Mouse (Mus musculus): ENCODE data around the gene Zbtb40. TPM values are rescaled to one million over a fixed set of nuclear protein-coding genes. Genes with fewer than 3 reads are reported as not detected.

Zbtb40 gene
- polyA plus RNA-seq, 1 experiment from 2014 or later: 4.4 TPM

- Histone ChIP-seq H3K4me1 (replicated peaks; ENCODE audit: control insufficient read depth, insufficient read depth, low read length) (no peaks in the 10 kb centered on the region), H3K4me2 (ENCODE audit: low read depth, low read length) (no peak overlapping the region), H3K27ac (ENCODE audit: low read length) (no peak overlapping the region), H3K4me3 (ENCODE audit: low read length) (no peak overlapping the region), H3K27me3 (ENCODE audit: control insufficient read depth, insufficient read depth, low read depth, low read length) (no peaks in the 10 kb centered on the region), H3K9me3 (ENCODE audit: control insufficient read depth, low read length) (no peaks in the 10 kb centered on the region), H3K36me3 (ENCODE audit: control insufficient read depth, insufficient read depth, low read length) (peaks cover 2% of the 10 kb centered on the region; the same call in 1 of the 2 replicates), H3K9ac (ENCODE audit: low read length) (no peak overlapping the region)
- WGBS: 91% methylated on average over 7 of the region's 7 CpGs
- no peak for ATAC-seq (ENCODE audit: low read depth)
Measured at GRCm38 (mm10) chr4:137001020-137001419, 47.6 kb downstream of the Zbtb40 start.

GRCm38 (mm10) chr4:136998371-136998770, 50.2 kb downstream of the Zbtb40 start:
- Histone ChIP-seq H3K36me3 (ENCODE audit: control insufficient read depth, insufficient read depth, low read length) (peaks cover 3% of the 10 kb centered on the region; the same call in 1 of the 2 replicates), H3K4me3 (ENCODE audit: low read length) (no peak overlapping the region), H3K9me3 (ENCODE audit: control insufficient read depth, low read length) (no peaks in the 10 kb centered on the region), H3K4me1 (replicated peaks; ENCODE audit: control insufficient read depth, insufficient read depth, low read length) (no peaks in the 10 kb centered on the region), H3K4me2 (ENCODE audit: low read depth, low read length) (no peak overlapping the region), H3K9ac (ENCODE audit: low read length) (no peak overlapping the region), H3K27me3 (ENCODE audit: control insufficient read depth, insufficient read depth, low read depth, low read length) (no peaks in the 10 kb centered on the region), H3K27ac (ENCODE audit: low read length) (no peak overlapping the region)
- ATAC-seq (ENCODE audit: low read depth): no peak
- WGBS: 81% methylated on average over 7 of the region's 7 CpGs

- no peak for ATAC-seq (ENCODE audit: low read depth)
- Histone ChIP-seq H3K27me3 (ENCODE audit: control insufficient read depth, insufficient read depth, low read depth, low read length) (no peaks in the 10 kb centered on the region), H3K4me2 (ENCODE audit: low read depth, low read length) (no peak overlapping the region), H3K4me3 (ENCODE audit: low read length) (no peak overlapping the region), H3K36me3 (ENCODE audit: control insufficient read depth, insufficient read depth, low read length) (peaks cover 3% of the 10 kb centered on the region; the same call in 1 of the 2 replicates), H3K9ac (ENCODE audit: low read length) (no peak overlapping the region), H3K9me3 (ENCODE audit: control insufficient read depth, low read length) (no peaks in the 10 kb centered on the region), H3K4me1 (replicated peaks; ENCODE audit: control insufficient read depth, insufficient read depth, low read length) (no peaks in the 10 kb centered on the region), H3K27ac (ENCODE audit: low read length) (no peak overlapping the region)
- 81% methylated on average over 12 of the region's 12 CpGs for WGBS
Measured at GRCm38 (mm10) chr4:136997723-136998345, 50.8 kb downstream of the Zbtb40 start.

- Histone ChIP-seq H3K36me3 (ENCODE audit: control insufficient read depth, insufficient read depth, low read length) (peaks cover 3% of the 10 kb centered on the region; the same call in 1 of the 2 replicates), H3K27me3 (ENCODE audit: control insufficient read depth, insufficient read depth, low read depth, low read length) (no peaks in the 10 kb centered on the region), H3K9ac (ENCODE audit: low read length) (no peak overlapping the region), H3K27ac (ENCODE audit: low read length) (no peak overlapping the region), H3K9me3 (ENCODE audit: control insufficient read depth, low read length) (no peaks in the 10 kb centered on the region), H3K4me1 (replicated peaks; ENCODE audit: control insufficient read depth, insufficient read depth, low read length) (no peaks in the 10 kb centered on the region), H3K4me2 (ENCODE audit: low read depth, low read length) (no peak overlapping the region), H3K4me3 (ENCODE audit: low read length) (no peak overlapping the region)
- 77% methylated on average over 7 of the region's 7 CpGs for WGBS
- no peak for ATAC-seq (ENCODE audit: low read depth)
Measured at GRCm38 (mm10) chr4:136996933-136997332, 51.7 kb downstream of the Zbtb40 start.

GRCm38 (mm10) chr4:136995361-136995760, 53.2 kb downstream of the Zbtb40 start:
- H3K27ac ChIP-seq (ENCODE audit: low read length): no peak overlapping the region
- no peak overlapping the region for H3K4me2 ChIP-seq (ENCODE audit: low read depth, low read length)
- H3K4me3 ChIP-seq (ENCODE audit: low read length): no peak overlapping the region
- no peak for ATAC-seq (ENCODE audit: low read depth)
- 76% methylated on average over 14 of the region's 14 CpGs for WGBS
- no peaks in the 10 kb centered on the region for H3K4me1 ChIP-seq (replicated peaks; ENCODE audit: control insufficient read depth, insufficient read depth, low read length)
- peaks cover 3% of the 10 kb centered on the region; the same call in 1 of the 2 replicates for H3K36me3 ChIP-seq (ENCODE audit: control insufficient read depth, insufficient read depth, low read length)
- no peak overlapping the region for H3K9ac ChIP-seq (ENCODE audit: low read length)
- H3K9me3 ChIP-seq (ENCODE audit: control insufficient read depth, low read length): no peaks in the 10 kb centered on the region
- H3K27me3 ChIP-seq (ENCODE audit: control insufficient read depth, insufficient read depth, low read depth, low read length): no peaks in the 10 kb centered on the region

- Histone ChIP-seq H3K4me3 (ENCODE audit: low read length) (no peak overlapping the region), H3K4me2 (ENCODE audit: low read depth, low read length) (no peak overlapping the region), H3K27me3 (ENCODE audit: control insufficient read depth, insufficient read depth, low read depth, low read length) (no peaks in the 10 kb centered on the region; the same call in none of the 2 replicates), H3K9me3 (ENCODE audit: control insufficient read depth, low read length) (no peaks in the 10 kb centered on the region), H3K27ac (ENCODE audit: low read length) (no peak overlapping the region), H3K9ac (ENCODE audit: low read length) (no peak overlapping the region), H3K4me1 (replicated peaks; ENCODE audit: control insufficient read depth, insufficient read depth, low read length) (no peaks in the 10 kb centered on the region), H3K36me3 (ENCODE audit: control insufficient read depth, insufficient read depth, low read length) (peaks cover 6% of the 10 kb centered on the region; the same call in 1 of the 2 replicates)
- no peak for ATAC-seq (ENCODE audit: low read depth)
- WGBS: 49% methylated on average over 9 of the region's 9 CpGs
Measured at GRCm38 (mm10) chr4:136981993-136982695, 66.5 kb downstream of the Zbtb40 start.

GRCm38 (mm10) chr4:136981347-136981746, 67.3 kb downstream of the Zbtb40 start:
- Histone ChIP-seq H3K9me3 (ENCODE audit: control insufficient read depth, low read length) (no peaks in the 10 kb centered on the region), H3K9ac (ENCODE audit: low read length) (no peak overlapping the region), H3K4me2 (ENCODE audit: low read depth, low read length) (no peak overlapping the region), H3K4me1 (replicated peaks; ENCODE audit: control insufficient read depth, insufficient read depth, low read length) (no peaks in the 10 kb centered on the region), H3K36me3 (ENCODE audit: control insufficient read depth, insufficient read depth, low read length) (peaks cover 6% of the 10 kb centered on the region; the same call in 1 of the 2 replicates), H3K27me3 (ENCODE audit: control insufficient read depth, insufficient read depth, low read depth, low read length) (no peaks in the 10 kb centered on the region; the same call in none of the 2 replicates), H3K4me3 (ENCODE audit: low read length) (no peak overlapping the region), H3K27ac (ENCODE audit: low read length) (no peak overlapping the region)
- WGBS: 8% methylated on average over 12 of the region's 12 CpGs
- peak; percentile 71 for ATAC-seq (ENCODE audit: low read depth)

GRCm38 (mm10) chr4:136980921-136981320, 67.7 kb downstream of the Zbtb40 start:
- no peaks in the 10 kb centered on the region; the same call in none of the 2 replicates for H3K27me3 ChIP-seq (ENCODE audit: control insufficient read depth, insufficient read depth, low read depth, low read length)
- H3K4me1 ChIP-seq (replicated peaks; ENCODE audit: control insufficient read depth, insufficient read depth, low read length): no peaks in the 10 kb centered on the region
- ATAC-seq (ENCODE audit: low read depth): no peak
- peaks cover 6% of the 10 kb centered on the region; the same call in 1 of the 2 replicates for H3K36me3 ChIP-seq (ENCODE audit: control insufficient read depth, insufficient read depth, low read length)
- 66% methylated on average over 4 of the region's 4 CpGs for WGBS
- no peak overlapping the region for H3K27ac ChIP-seq (ENCODE audit: low read length)
- H3K4me3 ChIP-seq (ENCODE audit: low read length): no peak overlapping the region
- no peak overlapping the region for H3K4me2 ChIP-seq (ENCODE audit: low read depth, low read length)
- H3K9ac ChIP-seq (ENCODE audit: low read length): no peak overlapping the region
- no peaks in the 10 kb centered on the region for H3K9me3 ChIP-seq (ENCODE audit: control insufficient read depth, low read length)

GRCm38 (mm10) chr4:136977244-136977643, 71.4 kb downstream of the Zbtb40 start:
- no peak overlapping the region for H3K27ac ChIP-seq (ENCODE audit: low read length)
- H3K36me3 ChIP-seq (ENCODE audit: control insufficient read depth, insufficient read depth, low read length): no peaks in the 10 kb centered on the region
- H3K4me1 ChIP-seq (replicated peaks; ENCODE audit: control insufficient read depth, insufficient read depth, low read length): no peaks in the 10 kb centered on the region
- no peak overlapping the region for H3K4me3 ChIP-seq (ENCODE audit: low read length)
- peaks cover 2% of the 10 kb centered on the region for H3K27me3 ChIP-seq (ENCODE audit: control insufficient read depth, insufficient read depth, low read depth, low read length)
- no peak for ATAC-seq (ENCODE audit: low read depth)
- H3K9me3 ChIP-seq (ENCODE audit: control insufficient read depth, low read length): no peaks in the 10 kb centered on the region
- H3K4me2 ChIP-seq (ENCODE audit: low read depth, low read length): no peak overlapping the region
- H3K9ac ChIP-seq (ENCODE audit: low read length): no peak overlapping the region
- 39% methylated on average over 8 of the region's 8 CpGs for WGBS
